ENCODE assay signal across 13 mouse cellular contexts in genomic region chr7:68114983-68115715, GRCm38 (mm10).
A peak's percentile ranks its signal among the peaks of the same experiment; 100 is the strongest.
DNase-seq lines count a peak whose midpoint lies in the region; ATAC-seq lines count a peak whose summit lies in the region.
"Had no signal": no experiment of that assay in that cellular context is flagged by ENCODE, and none has a peak within 500 bp of the region (broad histone marks: within the 10 kb centered on the region; RNA-seq: fewer than 3 reads in every experiment).

No protein-coding gene starts in this region.

- ATAC-seq in lung, embryonic 16.5 days (ENCODE audit: low read depth): peak; percentile 43; the same call in 1 of the 2 replicates
- peak; percentile 50; the same call in 1 of the 2 replicates for ATAC-seq in liver, embryonic 16.5 days (ENCODE audit: low read depth)
- ATAC-seq: forebrain, embryonic 13.5 days had no signal

- H3K4me3 ChIP-seq in lung, embryonic 16.5 days (ENCODE audit: low read length): no peak overlapping the region
- H3K4me3 ChIP-seq in liver, embryonic 16.5 days (ENCODE audit: low read depth, low read length): no peak overlapping the region
- H3K4me3 ChIP-seq: forebrain, embryonic 13.5 days; layer of hippocampus, adult 2 months; myocyte had no signal

- no peak overlapping the region for H3K4me2 ChIP-seq in lung, embryonic 16.5 days (ENCODE audit: low read depth, low read length)
- peak overlapping the region; percentile 19; the same call in 1 of the 2 replicates for H3K4me2 ChIP-seq in liver, embryonic 16.5 days (ENCODE audit: low read depth, low read length)
- H3K4me2 ChIP-seq: forebrain, embryonic 13.5 days had no signal

- no peak overlapping the region for H3K27ac ChIP-seq in lung, embryonic 16.5 days (ENCODE audit: low read length)
- H3K27ac ChIP-seq in liver, embryonic 16.5 days (ENCODE audit: low read length): no peak overlapping the region
- H3K27ac ChIP-seq: forebrain, embryonic 13.5 days; layer of hippocampus, adult 2 months; macrophage; stomach, postnatal 0 days had no signal

- H3K36me3 ChIP-seq in lung, embryonic 16.5 days (ENCODE audit: control insufficient read depth, insufficient read depth, low read length): no peaks in the 10 kb centered on the region
- H3K36me3 ChIP-seq in liver, embryonic 16.5 days (ENCODE audit: control insufficient read depth, insufficient read depth): no peaks in the 10 kb centered on the region

- WGBS in lung, embryonic 16.5 days: 67% methylated on average over 21 of the region's 21 CpGs
- WGBS in liver, embryonic 16.5 days (ENCODE audit: insufficient replicate concordance): 34% methylated on average over 21 of the region's 21 CpGs

- H3K4me1 ChIP-seq in lung, embryonic 16.5 days (replicated peaks; ENCODE audit: control insufficient read depth, insufficient read depth, low read length): peaks cover 15% of the 10 kb centered on the region
- H3K4me1 ChIP-seq in liver, embryonic 16.5 days (ENCODE audit: control insufficient read depth, low read depth, low read length): peaks cover 18% of the 10 kb centered on the region

- no peaks in the 10 kb centered on the region for H3K9me3 ChIP-seq in lung, embryonic 16.5 days (ENCODE audit: control insufficient read depth, low read length)
- H3K9me3 ChIP-seq in liver, embryonic 16.5 days (replicated peaks; ENCODE audit: control insufficient read depth, low read length): no peaks in the 10 kb centered on the region
- H3K9me3 ChIP-seq: forebrain, embryonic 13.5 days had no signal

- H3K9ac ChIP-seq in lung, embryonic 16.5 days (ENCODE audit: low read length): no peak overlapping the region
- H3K9ac ChIP-seq in liver, embryonic 16.5 days (ENCODE audit: low read depth, low read length): no peak overlapping the region
- H3K9ac ChIP-seq: forebrain, embryonic 13.5 days had no signal

- DNase-seq in adrenal gland, postnatal 10 days: peak; percentile 42
- no peak for DNase-seq in adrenal gland, postnatal 4 days (ENCODE audit: low spot score in 2 of 2)
- DNase-seq in lung, adult 18-20 months: no peak
- DNase-seq in heart, postnatal 4 days: peak; percentile 35
- no peak for DNase-seq in left cerebral cortex, adult 18-20 months (ENCODE audit: low spot score in 2 of 2)
- no peak for DNase-seq in cerebellum, adult 11 months

- no peaks in the 10 kb centered on the region for H3K27me3 ChIP-seq in lung, embryonic 16.5 days (ENCODE audit: control insufficient read depth, insufficient read depth, low read depth, low read length)
- H3K27me3 ChIP-seq in liver, embryonic 16.5 days (ENCODE audit: control insufficient read depth, insufficient read depth, low read depth, low read length): peaks cover 37% of the 10 kb centered on the region
- H3K27me3 ChIP-seq: forebrain, embryonic 13.5 days had no signal

Comparison
In these comparisons a context has a peak if more than half of its experiments do, and no peak if none do; other contexts are left out.
1. DNase-seq: peak in adrenal gland, postnatal 10 days (single experiment) and heart, postnatal 4 days (single experiment); none in adrenal gland, postnatal 4 days (0 of 2), lung, adult 18-20 months (0 of 2), left cerebral cortex, adult 18-20 months (0 of 2) and cerebellum, adult 11 months (single experiment).